Mouse (Mus musculus) heart, adult 11 months (tissue): ENCODE measurements at regions not wholly inside any gene's neighbourhood (a gene's known extent, or its start where the extent isn't known, plus 50 kb on each side); places are given as distances from the start of the nearest gene placed in this dataset.
A peak's percentile ranks its signal among the peaks of the same experiment; 100 is the strongest.

Source experiments
- DNase-seq: peaks from one replicate; pipeline ENCODE4 v3.0.0; 2022

- DNase-seq: no peak
Observed at GRCm38 (mm10) chr15:57187840-57188457, 289.5 kb downstream of the Slc22a22 start.

- DNase-seq: no peak
Observed at GRCm38 (mm10) chr15:57179138-57179537, 298.3 kb downstream of the Slc22a22 start.

GRCm38 (mm10) chr15:57172723-57173122 is 304.7 kb downstream of the Slc22a22 start:
- DNase-seq: no peak

GRCm38 (mm10) chr15:57162401-57163343 is 314.8 kb downstream of the Slc22a22 start:
- DNase-seq: no peak

GRCm38 (mm10) chr15:57140130-57140750 is 337.2 kb downstream of the Slc22a22 start:
- peak; percentile 89 for DNase-seq

GRCm38 (mm10) chr15:57104711-57105110 is 372.7 kb downstream of the Slc22a22 start:
- no peak for DNase-seq

GRCm38 (mm10) chr15:57097309-57097708 is 380.1 kb downstream of the Slc22a22 start:
- DNase-seq: no peak

GRCm38 (mm10) chr15:57079806-57080205 is 397.6 kb downstream of the Slc22a22 start:
- no peak for DNase-seq

- DNase-seq: peak; percentile 72
Observed at GRCm38 (mm10) chr15:57073776-57074175, 403.6 kb downstream of the Slc22a22 start.

- DNase-seq: no peak
Observed at GRCm38 (mm10) chr15:57061502-57061901, 415.9 kb downstream of the Slc22a22 start.

- no peak for DNase-seq
Observed at GRCm38 (mm10) chr15:57059550-57060195, 417.8 kb downstream of the Slc22a22 start.

GRCm38 (mm10) chr15:57052287-57052686 is 425.1 kb downstream of the Slc22a22 start:
- DNase-seq: peak; percentile 25

GRCm38 (mm10) chr15:57036806-57037566 is 440.4 kb downstream of the Slc22a22 start:
- no peak for DNase-seq

- no peak for DNase-seq
Observed at GRCm38 (mm10) chr15:57033012-57033411, 444.4 kb downstream of the Slc22a22 start.
